Mouse (Mus musculus) heart, adult 11 months (tissue): ENCODE results near the gene Zc3h8.

Source experiments
- DNase-seq: peaks from one replicate; pipeline ENCODE4 v3.0.0; 2022

The Zc3h8 gene

DNA sequence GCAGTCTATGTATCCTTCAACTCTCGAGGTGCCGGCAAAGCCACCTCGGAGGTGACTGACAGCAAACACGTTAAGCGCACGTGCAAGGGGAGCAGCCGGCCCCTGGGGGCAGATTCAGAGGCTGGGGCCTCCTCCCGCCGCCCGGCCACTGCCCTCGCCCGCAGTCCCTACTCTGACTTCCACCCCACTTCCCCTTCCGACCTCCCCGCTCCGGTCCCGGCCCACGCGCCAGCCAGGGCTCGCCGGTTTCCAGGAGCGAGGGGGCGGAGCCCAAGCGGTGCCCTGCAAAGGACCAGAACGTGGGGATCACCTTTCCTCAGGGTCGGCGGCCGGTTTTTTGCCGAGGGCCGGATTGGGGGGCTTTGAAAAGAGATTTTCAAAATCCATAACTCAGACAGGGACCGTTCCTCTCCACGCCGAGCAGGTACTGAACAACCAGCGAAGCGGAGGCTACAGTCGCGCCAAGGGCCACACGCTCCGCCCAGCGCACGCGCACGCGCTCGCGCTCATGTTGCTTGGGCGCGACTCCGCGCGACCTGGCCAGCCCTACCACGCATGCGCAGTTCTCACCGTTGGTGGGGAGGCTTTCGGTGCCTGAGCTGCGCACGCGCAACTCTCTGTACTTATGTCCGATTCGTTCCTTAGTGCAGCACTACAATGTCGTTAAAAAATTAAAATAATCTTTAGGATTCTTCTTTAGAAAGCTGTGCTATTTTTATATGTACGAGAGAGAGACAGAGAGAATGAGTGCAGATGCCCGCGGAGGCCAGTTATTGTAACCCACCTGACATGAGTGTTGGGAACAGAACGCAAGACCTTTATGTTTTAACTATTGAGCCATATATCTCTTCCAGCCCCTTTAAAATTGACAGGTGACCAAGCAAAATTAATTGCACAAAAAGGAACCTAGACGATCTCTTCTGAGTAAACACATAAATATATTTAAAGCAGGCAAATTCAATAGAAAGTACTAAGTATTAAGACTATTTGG is at the start of gene Zc3h8:
Gene Zc3h8, minus strand, starts transcription at position 540 of the 991 bp plus-strand sequence.
- peak; percentile 100 for DNase-seq

DNA sequence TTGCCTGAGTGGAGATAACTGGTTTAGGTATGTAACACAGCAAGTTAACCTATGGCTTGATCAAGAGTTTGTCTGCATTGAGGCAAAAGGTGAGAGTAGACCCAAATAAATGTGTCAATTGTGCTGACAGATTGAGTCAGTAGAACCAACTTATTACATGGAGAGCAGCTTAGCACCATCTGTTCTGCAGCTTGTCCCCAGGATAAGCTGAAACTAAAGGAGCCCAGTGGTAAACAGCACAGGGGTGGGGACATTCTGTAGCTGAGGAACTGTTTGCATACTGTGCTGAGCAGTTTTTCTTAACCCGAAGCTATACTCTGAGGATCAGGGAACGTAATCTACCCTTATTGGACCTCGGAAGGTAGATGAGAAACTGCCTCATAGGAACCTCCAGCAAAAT is 40.9 kb upstream of the Zc3h8 start:
- DNase-seq, result no peak

DNA sequence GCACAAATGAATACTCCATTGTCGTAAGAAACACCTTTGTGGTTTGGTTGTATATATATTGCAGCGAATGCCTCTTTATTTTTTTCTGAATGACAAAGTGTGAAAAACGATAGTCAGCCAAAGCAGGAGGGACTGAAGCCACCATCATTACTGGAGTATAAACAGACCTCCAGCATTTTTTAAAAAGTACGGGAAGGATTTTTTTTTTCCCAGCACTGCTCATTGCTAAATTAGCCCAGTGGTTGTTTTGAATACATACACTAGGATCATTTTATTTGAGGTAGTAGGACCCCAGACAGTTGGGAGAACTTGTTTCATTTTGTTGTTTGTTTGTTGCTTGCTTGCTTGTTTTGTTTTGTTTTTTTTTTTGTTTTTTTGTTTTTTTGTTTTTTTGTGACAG is 31.7 kb upstream of the Zc3h8 start:
- DNase-seq, result no peak

DNA sequence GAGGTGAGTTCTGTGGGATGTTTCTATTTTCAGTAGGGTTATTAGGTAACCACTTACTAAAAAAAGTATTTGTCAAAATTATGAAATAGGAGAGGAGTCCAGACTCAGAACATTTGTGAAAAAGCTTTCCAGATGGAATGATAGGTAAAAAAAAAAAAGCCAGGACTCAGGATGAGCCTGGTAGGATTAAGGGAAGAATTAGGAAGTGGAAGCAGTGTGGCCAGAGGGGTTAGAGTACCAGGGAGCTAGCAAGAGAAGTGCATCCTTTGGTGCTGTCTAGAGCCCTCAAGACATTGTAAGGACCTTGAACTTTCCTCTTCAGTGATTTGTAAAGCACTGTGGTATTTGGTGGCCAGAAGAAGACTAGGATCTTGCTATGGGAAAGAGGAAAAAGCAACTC is 28.4 kb upstream of the Zc3h8 start:
- no peak for DNase-seq

- DNase-seq, result no peak
Measured at GRCm38 (mm10) chr2:128968475-128969083, 24.7 kb upstream of the Zc3h8 start.

- DNase-seq, result peak; percentile 99
Measured at GRCm38 (mm10) chr2:128967661-128968441, 24.0 kb upstream of the Zc3h8 start, which contains the start of gene Gm10762. TSS of gene Gm10762 (minus strand) at chr2:128967725.

DNA sequence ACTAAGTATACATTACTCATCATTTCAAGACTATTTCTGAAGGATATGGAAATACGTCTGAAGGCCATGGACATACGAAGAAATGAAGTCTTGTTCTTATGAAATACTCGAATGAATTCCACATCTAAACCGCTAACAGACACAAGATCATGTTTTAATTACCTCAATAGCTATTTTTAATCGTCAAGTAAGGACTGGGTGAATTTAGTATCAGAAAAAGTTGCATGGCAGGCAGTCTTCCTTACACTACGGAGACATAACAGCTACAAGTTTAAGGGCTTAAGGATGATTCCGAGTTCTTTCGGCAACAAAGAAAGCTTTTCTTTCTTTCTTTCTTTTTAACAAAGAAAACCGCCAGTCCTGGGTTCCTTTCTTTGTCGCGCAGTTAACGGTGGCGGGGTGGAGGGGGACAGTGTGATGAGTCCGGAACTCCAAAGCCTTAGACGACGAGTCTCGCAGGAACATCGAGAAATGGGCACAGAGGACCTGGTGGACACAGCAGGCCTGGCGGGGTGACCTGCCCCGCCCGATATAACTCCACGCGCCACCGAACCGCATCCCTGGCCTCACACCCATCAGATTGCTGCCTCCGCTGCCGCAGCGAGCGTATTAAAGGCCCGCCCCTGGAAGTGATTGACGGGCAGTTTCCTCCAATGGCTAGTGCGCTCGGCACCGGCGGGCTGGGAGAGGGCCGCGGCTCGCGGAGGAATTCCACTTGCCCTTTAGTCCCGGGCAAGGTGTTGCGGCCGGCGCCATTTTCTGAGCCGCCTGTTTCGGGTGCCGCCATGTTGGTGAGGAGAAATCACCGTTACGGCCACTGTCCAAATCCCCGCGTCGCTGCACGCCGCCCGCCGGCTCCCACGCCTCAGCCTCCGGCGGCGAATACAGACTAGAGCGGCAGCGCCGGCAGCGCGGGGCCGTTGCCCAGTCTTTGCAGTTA is 23.0 kb upstream of the Zc3h8 start, which contains the start of gene Zc3h6:
Gene Zc3h6, plus strand, starts transcription at position 762 of the 940 bp plus-strand sequence.
- peak; percentile 100 for DNase-seq

GRCm38 (mm10) chr2:128966236-128966635 is 22.4 kb upstream of the Zc3h8 start:
- DNase-seq, result no peak

GRCm38 (mm10) chr2:128965505-128966105 is 21.7 kb upstream of the Zc3h8 start:
- peak; percentile 64 for DNase-seq

DNA sequence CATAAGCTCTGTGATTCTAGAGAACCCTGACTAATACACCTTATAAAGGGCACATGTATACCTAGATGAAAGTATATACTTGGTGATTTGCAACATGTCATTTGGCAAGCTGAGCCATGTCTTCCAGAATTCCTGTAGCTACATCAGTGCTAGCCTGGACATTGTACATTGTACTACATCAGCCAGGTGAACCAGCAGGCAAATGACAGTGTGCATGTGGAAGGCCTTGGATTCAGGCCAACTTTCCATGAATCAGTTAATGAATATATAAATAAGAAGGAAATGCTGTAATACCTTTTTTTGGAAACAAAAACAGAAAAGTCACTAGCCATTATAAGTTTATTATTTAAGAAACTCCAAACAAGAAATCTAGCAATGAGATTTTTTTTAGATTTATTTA is 10.3 kb upstream of the Zc3h8 start:
- no peak for DNase-seq

GRCm38 (mm10) chr2:128947962-128948588 is 4.2 kb upstream of the Zc3h8 start:
- peak; percentile 85 for DNase-seq

GRCm38 (mm10) chr2:128936256-128936655 is 7.6 kb downstream of the Zc3h8 start:
- peak; percentile 8 for DNase-seq

GRCm38 (mm10) chr2:128930704-128931103 is 13.2 kb downstream of the Zc3h8 start:
- no peak for DNase-seq

DNA sequence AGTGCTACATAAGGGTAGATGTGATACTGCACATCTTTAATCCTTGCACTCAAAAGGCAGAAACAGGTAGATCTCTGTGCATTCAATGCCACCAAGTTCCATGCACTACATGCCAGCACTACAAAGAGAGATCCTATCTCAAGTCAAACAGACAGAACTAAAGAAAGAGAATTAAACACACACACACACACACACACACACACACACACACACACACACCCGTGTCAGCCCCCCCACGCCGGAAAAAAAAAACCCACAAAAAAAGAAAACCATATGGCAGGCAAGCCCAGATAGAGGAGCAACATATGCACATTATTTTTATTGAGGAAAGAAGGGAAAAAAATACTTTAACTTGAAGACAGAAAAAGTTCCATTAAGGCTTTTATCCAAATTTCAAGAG is 15.4 kb downstream of the Zc3h8 start:
- DNase-seq, result peak; percentile 12

DNA sequence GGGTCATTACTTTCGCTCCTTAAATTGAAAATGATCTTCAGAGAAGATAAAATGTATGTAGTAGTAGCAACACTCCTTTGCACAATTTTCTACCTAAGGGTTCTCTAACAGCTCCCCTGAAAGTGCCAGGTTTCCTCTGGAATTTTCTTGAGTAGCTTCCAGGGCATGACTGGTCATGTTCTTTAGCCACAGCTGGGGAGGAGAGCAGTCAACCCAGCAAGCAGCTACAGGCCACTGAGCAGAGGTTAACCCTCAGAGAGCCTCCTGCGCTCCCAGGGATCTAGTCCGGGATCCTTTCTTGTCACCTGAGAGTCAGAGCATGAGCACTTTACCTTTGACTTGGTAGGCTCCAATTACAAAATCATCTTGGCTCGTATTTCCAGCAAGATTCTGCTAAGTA is 19.1 kb downstream of the Zc3h8 start:
- DNase-seq, result peak; percentile 60

GRCm38 (mm10) chr2:128916528-128916927 is 27.3 kb downstream of the Zc3h8 start:
- peak; percentile 54 for DNase-seq

DNA sequence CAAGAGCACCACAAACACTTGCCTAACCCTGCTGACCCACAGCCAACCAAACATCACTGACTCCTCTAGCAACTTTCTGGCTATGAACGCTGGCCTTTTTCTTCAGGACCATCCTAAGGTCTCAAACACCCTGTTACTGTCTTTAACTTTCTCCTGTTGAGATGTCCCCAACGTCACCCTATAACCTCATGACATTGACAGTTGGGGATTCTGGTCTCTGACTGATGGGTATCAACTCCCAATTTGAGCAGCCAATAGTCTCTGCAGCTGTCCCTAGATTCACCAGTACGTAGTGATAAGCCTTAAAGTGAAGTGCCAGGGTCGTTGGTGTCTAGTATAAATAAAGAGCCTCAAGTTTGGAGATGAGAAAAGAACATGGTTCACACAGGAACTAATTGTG is 28.9 kb downstream of the Zc3h8 start:
- DNase-seq, result peak; percentile 56

DNA sequence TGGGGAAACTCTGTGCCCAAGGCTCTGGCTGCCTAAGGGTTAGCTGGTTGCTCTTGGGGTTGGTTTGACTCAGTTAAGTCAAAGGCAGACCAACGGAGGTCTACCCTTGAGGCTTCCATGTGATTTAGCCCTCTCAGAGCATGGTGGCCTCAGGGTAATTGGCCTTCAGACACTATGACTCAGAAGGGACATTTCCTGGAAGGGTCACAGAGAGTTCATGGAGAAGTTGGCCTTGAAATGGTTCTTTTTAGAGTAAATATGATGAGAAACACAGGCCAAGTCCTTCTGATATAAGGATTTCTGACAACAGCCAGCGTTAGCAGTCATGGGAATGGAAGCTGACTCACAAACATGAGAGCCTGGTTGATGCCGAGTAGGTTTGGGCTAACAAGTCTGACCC is 40.2 kb downstream of the Zc3h8 start:
- no peak for DNase-seq

DNA sequence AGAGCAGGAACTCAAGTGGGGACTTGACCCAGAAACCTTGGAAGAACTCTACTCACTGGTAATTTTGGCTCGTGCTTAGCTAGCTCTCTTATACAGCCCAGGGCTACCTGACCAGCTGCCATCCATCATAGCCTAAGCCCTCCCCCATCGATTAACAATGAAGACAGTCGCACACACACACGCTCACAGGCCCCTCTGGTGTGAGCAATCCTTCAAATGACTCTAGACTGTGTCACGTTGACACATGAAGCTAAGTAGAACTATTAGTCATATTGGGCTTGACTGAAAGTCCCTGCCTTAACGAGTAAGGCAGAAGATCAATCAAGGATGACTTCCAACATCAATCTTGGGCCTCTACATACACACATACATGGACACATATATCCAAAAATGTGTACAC is 41.0 kb downstream of the Zc3h8 start:
- DNase-seq, result no peak

GRCm38 (mm10) chr2:128892180-128892721 is 51.6 kb downstream of the Zc3h8 start:
- no peak for DNase-seq
